In genomic region chr1:107481452-107481851, GRCm38 (mm10) we compare ENCODE assay signal across 8 mouse cellular contexts. TPM values are rescaled to one million over a fixed set of nuclear protein-coding genes. Genes with fewer than 3 reads are reported as not detected.
DNase-seq lines count a peak whose midpoint lies in the region; ATAC-seq and TF ChIP-seq lines count a peak whose summit lies in the region.

No protein-coding gene starts in this region.

- H3K9me3 ChIP-seq in heart, embryonic 15.5 days (replicated peaks): no peaks in the 10 kb centered on the region
- H3K9me3 ChIP-seq in liver, embryonic 12.5 days (replicated peaks): no peaks in the 10 kb centered on the region
- no peaks in the 10 kb centered on the region for H3K9me3 ChIP-seq in stomach, postnatal 0 days (ENCODE audit: control insufficient read depth, low read length)

- H3K36me3 ChIP-seq in heart, embryonic 15.5 days: no peaks in the 10 kb centered on the region
- no peaks in the 10 kb centered on the region for H3K36me3 ChIP-seq in liver, embryonic 12.5 days
- no peaks in the 10 kb centered on the region for H3K36me3 ChIP-seq in stomach, postnatal 0 days (ENCODE audit: control insufficient read depth, insufficient read depth, low read length)

- H3K27ac ChIP-seq in heart, embryonic 15.5 days: no peak overlapping the region
- no peak overlapping the region for H3K27ac ChIP-seq in liver, embryonic 12.5 days
- H3K27ac ChIP-seq in stomach, postnatal 0 days (replicated peaks): no peak overlapping the region

- H3K4me3 ChIP-seq in heart, embryonic 15.5 days: no peak overlapping the region
- H3K4me3 ChIP-seq in liver, embryonic 12.5 days: no peak overlapping the region
- no peak overlapping the region for H3K4me3 ChIP-seq in stomach, postnatal 0 days (ENCODE audit: low read depth, low read length)

- no peak overlapping the region for H3K9ac ChIP-seq in heart, embryonic 15.5 days
- no peak overlapping the region for H3K9ac ChIP-seq in liver, embryonic 12.5 days
- H3K9ac ChIP-seq in stomach, postnatal 0 days (ENCODE audit: low read length): no peak overlapping the region

- 0 out of 2 replicates have a peak, but pooled peaks have one; percentile 52 for ATAC-seq in erythroid progenitor cell, adult 5-6 weeks (replicated peaks; ENCODE audit: low FRiP score, poor library complexity, severe bottlenecking)
- no peak for ATAC-seq in heart, embryonic 15.5 days (replicated peaks; ENCODE audit: insufficient number of reproducible peaks, insufficient read depth, low FRiP score, low read depth)
- no peak for ATAC-seq in liver, embryonic 12.5 days
- ATAC-seq in stomach, postnatal 0 days (ENCODE audit: low FRiP score, low TSS enrichment): no peak

- WGBS in heart, embryonic 15.5 days: 28% methylated on average over 11 of the region's 11 CpGs
- WGBS in liver, embryonic 12.5 days (ENCODE audit: insufficient replicate concordance): 27% methylated on average over 11 of the region's 11 CpGs
- WGBS in stomach, postnatal 0 days: 17% methylated on average over 11 of the region's 11 CpGs

- no peaks in the 10 kb centered on the region for H3K27me3 ChIP-seq in heart, embryonic 15.5 days
- no peaks in the 10 kb centered on the region for H3K27me3 ChIP-seq in liver, embryonic 12.5 days (replicated peaks)
- H3K27me3 ChIP-seq in stomach, postnatal 0 days (ENCODE audit: control insufficient read depth, insufficient read depth, low read length): no peaks in the 10 kb centered on the region

- peak; percentile 4 to 38 for DNase-seq in CD8-positive naive resting alpha-beta T cell, adult 2 months (ENCODE audit: low read depth in 2 of 2, low spot score in 2 of 2)
- peak; percentile 81 for DNase-seq in brain, adult 2 months (ENCODE audit: low read depth, low spot score)
- peak; percentile 71 for DNase-seq in kidney, postnatal 14 days
- DNase-seq in neural tube, embryonic 10.5 days (ENCODE audit: extremely low spot score, low spot score): peak; percentile 75
- DNase-seq in stomach, postnatal 0 days (ENCODE audit: low spot score): peak; percentile 75

- H3K4me2 ChIP-seq in heart, embryonic 15.5 days: peak overlapping the region; percentile 42
- H3K4me2 ChIP-seq in liver, embryonic 12.5 days: 0 out of 2 replicates have a peak overlapping the region, but pooled peaks have one; percentile 29
- H3K4me2 ChIP-seq in stomach, postnatal 0 days (replicated peaks; ENCODE audit: low read depth): peak overlapping the region; percentile 11; the same call in 1 of the 2 replicates

- TF ChIP-seq CTCF in stomach, postnatal 0 days (IDR thresholded peaks at IDR 0.05; ENCODE audit: low read depth): peak; percentile 94

- TF ChIP-seq EP300 in stomach, postnatal 0 days (optimal IDR thresholded peaks at IDR 0.05): no peak

- H3K4me1 ChIP-seq in heart, embryonic 15.5 days (replicated peaks): no peaks in the 10 kb centered on the region
- H3K4me1 ChIP-seq in liver, embryonic 12.5 days: no peaks in the 10 kb centered on the region
- no peaks in the 10 kb centered on the region for H3K4me1 ChIP-seq in stomach, postnatal 0 days (replicated peaks; ENCODE audit: control insufficient read depth, insufficient read depth)

RNA-seq across cellular contexts. Expression of gene Serpinb2, which starts 29.8 kb away (rescaled TPM):
- total RNA-seq in erythroid progenitor cell, adult 5-6 weeks (2015; ENCODE audit: low replicate concordance): 2.5 TPM in 1 of 2 replicates, not detected in the other
- 0.39 TPM in 1 of 2 replicates, not detected in the other for total RNA-seq in erythroid progenitor cell, adult 5-6 weeks (2017; ENCODE audit: low replicate concordance)
- 0.23 and 0.24 TPM in 2 replicates for polyA plus RNA-seq in heart, embryonic 15.5 days (2015; fragmentation: Nextera tagmentation; extraction: Ambion mirVana)
- 3.6 and 4.2 TPM in 2 replicates for polyA plus RNA-seq in liver, embryonic 12.5 days (2016; fragmentation: Nextera tagmentation; extraction: Ambion mirVana)
- polyA plus RNA-seq in stomach, postnatal 0 days (2015; fragmentation: Nextera tagmentation; extraction: Ambion mirVana): 37.2 and 41.3 TPM in 2 replicates

Comparison
In these comparisons a context has a peak if more than half of its experiments do, and no peak if none do; other contexts are left out.
1. DNase-seq: peak in every context shown above with its lines; median percentile 81 in brain, adult 2 months; 75 in neural tube, embryonic 10.5 days; 75 in stomach, postnatal 0 days; 71 in kidney, postnatal 14 days; 21 in CD8-positive naive resting alpha-beta T cell, adult 2 months.